Mouse (Mus musculus) spleen, postnatal 14 days (tissue): ENCODE results near the gene Pum1.

Experiments
- DNase-seq, 2 experiments: peaks; one replicate each; pipeline ENCODE4 v3.0.0; 2021 to 2022; ENCODE audit warnings: low spot score in 2 of 2

Gene Pum1

GRCm38 (mm10) chr4:130726118-130726517, 63.0 kb downstream of the Pum1 start:
- no peak for DNase-seq

GRCm38 (mm10) chr4:130735957-130736356, 72.8 kb downstream of the Pum1 start:
- DNase-seq = no peak

DNA sequence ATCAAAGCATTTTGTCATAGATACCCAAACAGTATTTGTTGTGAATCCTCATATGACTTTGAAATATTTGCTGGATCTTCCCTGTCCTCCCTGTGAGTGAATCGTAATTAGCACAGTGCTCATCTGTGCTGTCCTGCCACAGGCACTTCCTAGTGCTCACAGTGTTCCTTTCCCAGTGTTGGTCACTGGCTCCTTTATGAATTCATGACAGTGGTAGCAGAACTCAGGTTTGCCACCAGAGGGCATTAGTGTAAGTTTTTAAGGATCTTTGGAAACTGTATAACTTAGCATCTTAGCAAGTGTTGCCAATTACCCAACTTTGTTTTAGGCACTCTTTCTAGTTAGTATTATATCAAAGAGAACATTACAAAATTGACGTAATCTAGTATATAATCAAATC, 75.4 kb downstream of the Pum1 start:
- no peak for DNase-seq

DNA sequence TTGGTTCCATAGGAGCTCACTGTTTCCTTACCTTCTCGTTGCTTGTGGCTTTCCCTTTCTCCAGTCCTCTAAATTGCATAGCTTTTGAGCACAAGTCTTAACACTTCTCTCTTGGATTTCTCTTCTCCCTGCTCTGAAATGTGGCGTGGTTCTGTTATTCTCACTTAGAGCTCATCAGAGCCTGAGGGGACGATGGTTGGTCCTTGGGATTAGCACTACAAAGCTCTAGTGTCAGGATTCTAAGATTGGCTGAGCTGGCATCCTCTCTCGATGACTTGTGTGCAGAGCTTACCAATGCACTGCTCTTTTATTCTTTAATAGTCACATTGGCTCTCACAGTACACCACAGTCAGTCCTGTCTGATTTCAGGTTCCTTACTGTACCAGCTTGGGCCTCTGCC, 80.9 kb downstream of the Pum1 start:
- DNase-seq = no peak

- no peak for DNase-seq
Measured at GRCm38 (mm10) chr4:130745561-130746306, 82.6 kb downstream of the Pum1 start.

DNA sequence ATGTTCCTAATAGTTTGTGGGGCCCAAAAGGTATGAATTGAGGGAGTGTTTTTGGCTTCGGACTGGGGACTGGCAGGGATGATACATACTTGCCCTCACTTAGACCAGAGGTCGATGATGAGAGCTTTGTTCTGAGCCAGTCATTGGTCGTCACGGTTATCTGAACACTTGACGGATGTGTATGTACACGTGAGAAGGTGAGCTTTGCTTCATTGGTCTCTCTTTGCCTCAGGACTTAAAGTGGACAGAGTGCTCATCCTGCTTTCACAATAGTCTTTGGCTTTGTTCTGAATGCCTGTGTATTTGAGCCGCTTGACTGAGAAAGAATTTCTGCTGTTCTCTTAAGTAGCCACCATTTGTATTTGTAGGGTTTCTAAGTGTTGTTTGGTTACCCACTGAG, 86.4 kb downstream of the Pum1 start:
- DNase-seq = no peak

- DNase-seq = no peak
Measured at GRCm38 (mm10) chr4:130751966-130752365, 88.8 kb downstream of the Pum1 start.

- DNase-seq = no peak
Measured at GRCm38 (mm10) chr4:130752591-130752990, 89.5 kb downstream of the Pum1 start.

GRCm38 (mm10) chr4:130753755-130754154, 90.6 kb downstream of the Pum1 start:
- DNase-seq = no peak

DNA sequence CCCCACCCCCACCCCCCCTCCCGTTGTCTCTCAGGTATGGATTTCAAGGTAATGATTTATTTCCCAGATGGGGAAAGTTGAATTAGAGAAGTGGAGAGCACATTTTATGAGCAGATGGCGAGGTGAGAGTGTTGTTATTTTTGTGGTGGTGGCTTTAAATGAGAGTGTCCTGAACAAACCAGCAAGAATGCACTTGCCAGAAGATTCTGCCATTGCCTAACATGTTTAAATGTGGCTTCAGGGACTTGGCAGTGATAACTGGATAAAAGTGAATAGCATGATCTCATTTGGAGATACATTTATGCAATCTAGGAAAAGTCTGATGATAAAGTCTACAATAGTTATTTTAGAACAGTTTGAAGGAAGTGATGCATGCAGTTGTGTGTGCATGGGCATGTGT, 91.7 kb downstream of the Pum1 start:
- DNase-seq = no peak

DNA sequence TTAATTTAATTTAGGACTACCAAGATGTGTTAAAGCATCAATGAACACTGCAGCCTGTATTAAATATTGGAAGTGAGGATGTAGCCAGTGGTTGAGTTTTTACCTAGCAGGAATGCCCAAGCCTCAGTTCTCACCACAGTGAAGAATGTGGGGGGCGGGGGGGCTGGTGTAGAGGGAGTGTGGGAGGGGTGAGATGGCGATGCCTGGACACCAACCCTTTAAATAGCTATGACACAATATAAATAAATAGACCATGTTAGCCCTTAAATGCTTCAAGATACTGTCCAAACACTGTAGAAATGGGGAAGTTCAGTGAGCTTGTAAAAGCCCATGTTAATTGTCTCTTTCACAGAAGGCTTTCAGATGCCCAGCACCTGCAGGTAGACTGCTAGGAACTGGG, 96.8 kb downstream of the Pum1 start:
- DNase-seq = no peak

- DNase-seq = no peak
Measured at GRCm38 (mm10) chr4:130761809-130762208, 98.7 kb downstream of the Pum1 start.

DNA sequence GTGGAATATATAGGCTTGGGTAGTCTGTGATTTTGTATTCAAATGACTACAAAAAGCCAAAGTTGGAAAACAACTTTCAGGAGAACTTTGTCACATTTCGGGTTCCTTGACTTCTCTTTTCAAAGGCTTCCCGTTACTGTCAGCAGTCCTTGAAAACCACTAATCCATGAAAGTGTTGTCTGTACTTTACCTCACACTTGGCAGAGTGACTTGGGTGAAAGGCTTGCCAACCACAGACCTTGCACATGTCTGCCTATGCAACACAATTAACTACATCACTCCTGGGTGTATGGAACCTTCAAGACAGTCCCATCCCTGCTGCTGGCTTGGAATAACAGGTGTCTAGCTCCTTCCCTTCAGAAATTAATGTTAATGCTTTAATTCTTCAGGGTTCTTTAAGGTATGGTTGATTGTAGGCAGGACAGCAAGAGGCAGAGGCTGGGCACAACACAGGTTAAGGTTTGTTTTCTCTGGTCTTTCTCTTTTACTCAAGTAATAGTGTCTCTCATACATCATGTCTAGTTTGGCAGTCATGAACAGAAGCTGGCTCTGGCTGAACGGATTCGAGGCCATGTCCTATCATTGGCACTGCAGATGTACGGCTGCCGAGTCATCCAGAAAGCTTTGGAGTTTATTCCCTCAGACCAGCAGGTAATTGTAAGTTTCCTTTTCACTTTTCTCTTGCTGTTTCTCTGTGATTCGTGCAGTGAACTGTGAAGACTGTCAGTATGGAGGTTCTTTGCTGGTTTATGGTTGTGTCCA, 102.5 kb downstream of the Pum1 start:
- DNase-seq = no peak

DNA sequence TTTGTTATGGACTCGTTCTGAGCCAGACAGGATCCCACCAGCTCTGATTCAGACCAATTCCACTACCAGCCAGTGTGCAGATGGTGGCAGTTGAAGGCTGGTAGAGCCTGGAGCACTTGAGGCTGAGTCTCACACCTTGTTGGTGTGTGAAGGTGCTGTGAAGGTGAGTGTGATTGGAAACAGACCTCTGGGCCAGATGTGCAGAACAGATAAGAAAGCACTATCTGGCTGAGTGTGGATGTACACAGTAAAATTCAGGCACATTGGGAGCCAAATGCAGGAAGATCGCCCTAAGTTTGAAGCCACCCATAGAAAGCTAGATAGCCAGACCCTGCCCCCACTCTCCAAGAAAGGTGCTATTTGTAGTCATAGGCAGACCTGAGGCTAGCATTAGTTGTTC, 103.3 kb downstream of the Pum1 start:
- no peak for DNase-seq

- no peak for DNase-seq
Measured at GRCm38 (mm10) chr4:130766926-130767325, 103.8 kb downstream of the Pum1 start.

- no peak for DNase-seq
Measured at GRCm38 (mm10) chr4:130773899-130774298, 110.8 kb downstream of the Pum1 start.

- DNase-seq = no peak
Measured at GRCm38 (mm10) chr4:130774822-130775221, 111.7 kb downstream of the Pum1 start.

- DNase-seq = no peak
Measured at GRCm38 (mm10) chr4:130777647-130778046, 114.5 kb downstream of the Pum1 start.

DNA sequence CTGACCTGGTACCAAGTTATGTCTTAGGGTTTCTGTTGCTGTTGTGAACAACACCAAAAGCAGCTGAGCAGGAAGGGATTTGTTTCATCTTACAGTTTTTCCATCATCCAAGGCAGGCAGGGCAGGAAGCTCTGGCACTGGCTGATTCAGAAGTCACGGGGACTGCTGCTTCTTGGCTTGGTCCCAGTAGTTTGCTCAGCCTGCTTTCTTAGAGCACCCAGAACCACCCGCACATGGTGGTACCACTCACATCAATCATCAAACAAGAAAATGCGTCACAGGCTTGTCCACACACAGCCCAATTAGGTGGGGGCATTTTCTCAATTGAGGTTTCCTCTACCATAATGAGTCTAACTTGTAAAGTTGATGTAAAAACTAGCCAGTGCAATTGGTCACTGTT, 115.9 kb downstream of the Pum1 start:
- DNase-seq = no peak

DNA sequence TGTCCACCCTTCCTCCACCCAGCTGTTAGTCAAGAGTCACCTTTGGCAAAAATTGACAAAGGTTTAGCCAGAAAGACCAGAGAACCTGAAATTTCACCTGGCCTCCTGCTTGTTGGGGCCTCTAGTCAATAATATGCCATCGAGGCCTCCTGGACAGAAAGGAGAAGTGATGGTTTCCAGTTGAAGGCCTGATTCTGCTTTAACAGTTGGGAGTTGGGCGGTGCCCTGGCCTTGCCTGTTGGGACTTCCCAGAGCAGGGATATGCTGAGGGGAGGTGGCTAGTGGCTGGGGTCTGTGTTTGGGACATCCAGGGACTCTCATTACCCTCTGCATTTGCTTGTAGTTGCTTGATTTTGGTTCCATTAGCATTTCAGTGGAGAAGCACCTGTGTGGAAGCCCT, 119.4 kb downstream of the Pum1 start:
- DNase-seq = no peak

GRCm38 (mm10) chr4:130784755-130785154, 121.6 kb downstream of the Pum1 start:
- DNase-seq = peak in 1 of 2 experiments; percentile 42

- DNase-seq = no peak
Measured at GRCm38 (mm10) chr4:130787530-130787929, 124.4 kb downstream of the Pum1 start.

- DNase-seq = peak; percentile 49 to 62
Measured at GRCm38 (mm10) chr4:130790180-130790579, 127.1 kb downstream of the Pum1 start.
